In genomic region chr12:71017242-71017571, GRCm38 (mm10) we compare ENCODE assay signal across 8 mouse cellular contexts. TPM values are rescaled to one million over a fixed set of nuclear protein-coding genes. Genes with fewer than 3 reads are reported as not detected.
DNase-seq lines count a peak whose midpoint lies in the region; ATAC-seq and TF ChIP-seq lines count a peak whose summit lies in the region.

No protein-coding gene starts in this region.

- H3K36me3 ChIP-seq in heart, embryonic 16.5 days (ENCODE audit: control insufficient read depth, insufficient read depth) = peaks cover 20% of the 10 kb centered on the region
- H3K36me3 ChIP-seq in MEL (ENCODE audit: control insufficient read depth in 1 of 2, insufficient read depth in 2 of 2, low read length in 2 of 2) = peaks cover 8 to 26% of the 10 kb centered on the region in 2 experiments; a peak in 3 of 4 replicates
- peaks cover 30% of the 10 kb centered on the region for H3K36me3 ChIP-seq in hindbrain, embryonic 13.5 days
- H3K36me3 ChIP-seq in midbrain, embryonic 14.5 days (ENCODE audit: control insufficient read depth, insufficient read depth, low read length) = peaks cover 32% of the 10 kb centered on the region

- H3K9ac ChIP-seq in heart, embryonic 16.5 days (ENCODE audit: low read length) = peak overlapping the region; percentile 90
- H3K9ac ChIP-seq in MEL (ENCODE audit: control insufficient read depth, low read depth, low read length, poor library complexity, severe bottlenecking) = peak overlapping the region; percentile 97
- H3K9ac ChIP-seq in hindbrain, embryonic 13.5 days = peak overlapping the region; percentile 89
- H3K9ac ChIP-seq in midbrain, embryonic 14.5 days (replicated peaks; ENCODE audit: low read length) = peak overlapping the region; percentile 75

- DNase-seq in heart, adult 8-10 months (ENCODE audit: low spot score) = no peak
- peak; percentile 55 for DNase-seq in MEL (ENCODE audit: low read depth, low spot score)
- no peak for DNase-seq in midbrain, embryonic 14.5 days
- no peak for DNase-seq in adrenal gland, postnatal 25 days
- no peak for DNase-seq in embryo, embryonic 11 days
- DNase-seq in left cerebral cortex, adult 11 months (ENCODE audit: low spot score) = no peak

- H3K9me3 ChIP-seq in heart, embryonic 16.5 days (replicated peaks; ENCODE audit: control insufficient read depth, low read length) = no peaks in the 10 kb centered on the region
- H3K9me3 ChIP-seq in MEL (replicated peaks; ENCODE audit: insufficient read depth, low read length) = no peaks in the 10 kb centered on the region
- H3K9me3 ChIP-seq in hindbrain, embryonic 13.5 days = no peaks in the 10 kb centered on the region
- no peaks in the 10 kb centered on the region for H3K9me3 ChIP-seq in midbrain, embryonic 14.5 days (ENCODE audit: control insufficient read depth, low read length)

- no peak for TF ChIP-seq RAD21 in MEL (IDR thresholded peaks at IDR 0.05; ENCODE audit: low read depth, low read length)

- H3K4me1 ChIP-seq in heart, embryonic 16.5 days (ENCODE audit: control insufficient read depth, insufficient read depth, low read length) = peaks cover 21% of the 10 kb centered on the region
- H3K4me1 ChIP-seq in MEL (ENCODE audit: control insufficient read depth in 1 of 2, insufficient read depth in 2 of 2, low read length in 2 of 2) = peaks cover 2 to 13% of the 10 kb centered on the region in 2 experiments; a peak in 2 of 4 replicates
- peaks cover 25% of the 10 kb centered on the region for H3K4me1 ChIP-seq in hindbrain, embryonic 13.5 days (replicated peaks)
- H3K4me1 ChIP-seq in midbrain, embryonic 14.5 days (ENCODE audit: control insufficient read depth, insufficient read depth, low read length) = peaks cover 22% of the 10 kb centered on the region

- peak overlapping the region; percentile 83 for H3K4me2 ChIP-seq in heart, embryonic 16.5 days (ENCODE audit: low read depth, low read length)
- peak overlapping the region; percentile 86 for H3K4me2 ChIP-seq in hindbrain, embryonic 13.5 days
- H3K4me2 ChIP-seq in midbrain, embryonic 14.5 days (ENCODE audit: low read length) = peak overlapping the region; percentile 81

- WGBS in heart, embryonic 16.5 days = 8% methylated on average over 5 of the region's 5 CpGs
- WGBS in hindbrain, embryonic 13.5 days = 16% methylated on average over 5 of the region's 5 CpGs
- WGBS in midbrain, embryonic 14.5 days = 15% methylated on average over 5 of the region's 5 CpGs

- peaks cover 38% of the 10 kb centered on the region for H3K79me2 ChIP-seq in MEL (ENCODE audit: control insufficient read depth, insufficient read depth, low read length, poor library complexity)

- no peak for TF ChIP-seq POLR2A in MEL (IDR thresholded peaks at IDR 0.05; ENCODE audit: control insufficient read depth in 1 of 2, insufficient read depth in 1 of 2, low read depth in 1 of 2, low read length in 2 of 2, poor library complexity in 1 of 2)

- TF ChIP-seq EP300 in MEL (IDR thresholded peaks at IDR 0.05; ENCODE audit: low read depth in 1 of 2, low read length in 2 of 2) = no peak

- H3K4me3 ChIP-seq in heart, embryonic 16.5 days (ENCODE audit: low read length) = peak overlapping the region; percentile 72
- peak overlapping the region; percentile 79 to 83 for H3K4me3 ChIP-seq in MEL (ENCODE audit: control insufficient read depth in 1 of 2, insufficient read depth in 1 of 2, low read depth in 2 of 2, low read length in 2 of 2)
- H3K4me3 ChIP-seq in hindbrain, embryonic 13.5 days = peak overlapping the region; percentile 98
- peak overlapping the region; percentile 94 for H3K4me3 ChIP-seq in midbrain, embryonic 14.5 days (replicated peaks; ENCODE audit: low read depth, low read length)

- H3K27ac ChIP-seq in heart, embryonic 16.5 days (ENCODE audit: low read length) = peak overlapping the region; percentile 95
- peak overlapping the region; percentile 35 for H3K27ac ChIP-seq in MEL (ENCODE audit: control insufficient read depth, low read depth, low read length)
- H3K27ac ChIP-seq in hindbrain, embryonic 13.5 days = peak overlapping the region; percentile 93; the same call in 1 of the 2 replicates
- peak overlapping the region; percentile 86; the same call in 1 of the 2 replicates for H3K27ac ChIP-seq in midbrain, embryonic 14.5 days (replicated peaks; ENCODE audit: low read depth, low read length)

- ATAC-seq in heart, embryonic 16.5 days (replicated peaks; ENCODE audit: extremely low read depth, insufficient read depth, low FRiP score) = no peak
- ATAC-seq in hindbrain, embryonic 13.5 days (ENCODE audit: low FRiP score) = no peak
- ATAC-seq in midbrain, embryonic 14.5 days (ENCODE audit: low FRiP score, low TSS enrichment) = no peak

- no peak for TF ChIP-seq CTCF in MEL (IDR thresholded peaks at IDR 0.05 in 2 of 3, conservative IDR thresholded peaks at IDR 0.05 in 1 of 3; ENCODE audit: control insufficient read depth in 1 of 3, insufficient read depth in 1 of 3, low read depth in 2 of 3, low read length in 3 of 3, poor library complexity in 1 of 3, severe bottlenecking in 1 of 3)

- no peaks in the 10 kb centered on the region for H3K27me3 ChIP-seq in heart, embryonic 16.5 days (ENCODE audit: control insufficient read depth, insufficient read depth, low read length)
- H3K27me3 ChIP-seq in MEL (ENCODE audit: control insufficient read depth in 1 of 2, insufficient read depth in 2 of 2, low read length in 2 of 2) = no peaks in the 10 kb centered on the region
- no peaks in the 10 kb centered on the region for H3K27me3 ChIP-seq in hindbrain, embryonic 13.5 days
- no peaks in the 10 kb centered on the region for H3K27me3 ChIP-seq in midbrain, embryonic 14.5 days (ENCODE audit: control insufficient read depth, insufficient read depth, low read length)

TF ChIP-seq in MEL, 35 proteins besides CTCF, POLR2A, EP300 and RAD21:
- no peak for TF ChIP-seq TAL1 (IDR thresholded peaks at IDR 0.05; ENCODE audit: low read length)
- peak; percentile 61 for TF ChIP-seq SIN3A (IDR thresholded peaks at IDR 0.05; ENCODE audit: low read length)
- no peak for TF ChIP-seq ETS1 (IDR thresholded peaks at IDR 0.05; ENCODE audit: low read depth, low read length)
- TF ChIP-seq MXI1 (IDR thresholded peaks at IDR 0.05; ENCODE audit: low read depth, low read length) = peak; percentile 67; the same call in 1 of the 2 replicates
- TF ChIP-seq CHD2 (IDR thresholded peaks at IDR 0.05; ENCODE audit: low read length) = no peak
- no peak for TF ChIP-seq MYB (IDR thresholded peaks at IDR 0.05; ENCODE audit: low read depth, low read length)

RNA-seq across cellular contexts. Expression of gene Arid4a, which starts 1.4 kb away (rescaled TPM):
- 27.9 and 29.3 TPM in 2 replicates for polyA plus RNA-seq in heart, embryonic 16.5 days (2015; fragmentation: Nextera tagmentation; extraction: Ambion mirVana)
- total RNA-seq in heart, adult 8-10 months (2022) = 10 to 100 TPM; 11.1 to 15.3 (median 13.1) TPM
- total RNA-seq in MEL (2012; rRNA removed) = 6.7 and 7.2 TPM in 2 replicates
- polyA plus RNA-seq in MEL (2012; ENCODE audit: insufficient read depth in 1 of 2, insufficient read length in 2 of 2, low read depth in 1 of 2, low replicate concordance in 2 of 2, missing spikeins in 1 of 2) = 10 to 100 TPM in 1 of 2 experiments, not detected in 1; 13.0 TPM
- polyA plus RNA-seq in hindbrain, embryonic 13.5 days (2015; fragmentation: Nextera tagmentation; extraction: Ambion mirVana) = 41.2 and 41.3 TPM in 2 replicates
- 42.3 and 44.7 TPM in 2 replicates for polyA plus RNA-seq in midbrain, embryonic 14.5 days (2014; fragmentation: Nextera tagmentation; extraction: Ambion mirVana)
- 23.9 and 27.9 TPM in 2 replicates for total RNA-seq in adrenal gland, postnatal 25 days (2021)

RNA-seq across cellular contexts. Expression of gene Psma3, which starts 42.8 kb away (rescaled TPM):
- 433 and 454 TPM in 2 replicates for polyA plus RNA-seq in heart, embryonic 16.5 days (2015; fragmentation: Nextera tagmentation; extraction: Ambion mirVana)
- total RNA-seq in heart, adult 8-10 months (2022) = 100 to 1,000 TPM; 168 to 195 (median 176) TPM
- 304 and 348 TPM in 2 replicates for total RNA-seq in MEL (2012; rRNA removed)
- 100 to 1,000 TPM in 1 of 2 experiments, not detected in 1; 295 TPM for polyA plus RNA-seq in MEL (2012; ENCODE audit: insufficient read depth in 1 of 2, insufficient read length in 2 of 2, low read depth in 1 of 2, low replicate concordance in 2 of 2, missing spikeins in 1 of 2)
- 599 and 600 TPM in 2 replicates for polyA plus RNA-seq in hindbrain, embryonic 13.5 days (2015; fragmentation: Nextera tagmentation; extraction: Ambion mirVana)
- polyA plus RNA-seq in midbrain, embryonic 14.5 days (2014; fragmentation: Nextera tagmentation; extraction: Ambion mirVana) = 552 and 556 TPM in 2 replicates
- total RNA-seq in adrenal gland, postnatal 25 days (2021) = 332 and 408 TPM in 2 replicates

Comparison
In these comparisons a context has a peak if more than half of its experiments do, and no peak if none do; other contexts are left out.
1. H3K27ac ChIP-seq: peak in every context shown above with its lines; median percentile 95 in heart, embryonic 16.5 days; 93 in hindbrain, embryonic 13.5 days; 86 in midbrain, embryonic 14.5 days; 35 in MEL.